In the genomic region with DNA sequence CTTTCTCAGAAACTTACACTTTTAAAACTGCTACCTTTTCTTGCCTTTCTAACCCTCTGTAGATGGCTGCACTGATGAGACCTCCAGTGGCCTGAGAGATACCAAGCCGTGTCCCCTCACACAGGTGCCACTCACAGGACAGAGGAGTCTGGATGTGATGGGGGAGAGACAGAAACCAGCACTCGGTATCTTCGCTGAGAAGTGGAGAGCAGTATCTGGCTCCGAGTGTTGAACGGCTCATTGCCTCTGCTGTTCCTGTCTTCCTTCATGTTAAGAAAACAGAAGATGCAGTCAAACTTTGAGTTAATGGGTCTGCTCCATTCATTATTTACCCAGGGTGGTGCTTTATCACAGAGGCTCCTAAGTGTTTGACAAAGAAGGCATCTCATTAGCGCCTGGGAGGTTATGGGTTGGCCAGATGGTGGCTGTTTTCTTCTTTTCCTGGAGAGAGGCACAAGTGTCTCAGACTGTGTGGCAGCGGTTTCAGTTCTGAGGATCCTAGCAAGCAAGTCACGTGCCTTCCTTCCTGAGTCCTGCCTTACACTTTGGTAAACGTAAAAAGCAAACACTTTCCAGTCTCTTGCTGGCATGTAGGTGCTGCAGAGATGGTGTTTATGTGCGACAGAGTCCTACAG, we compare ENCODE assay signal across 17 mouse cellular contexts.
DNase-seq lines count a peak whose midpoint lies in the region; ATAC-seq and TF ChIP-seq lines count a peak whose summit lies in the region.
"Had no signal": no experiment of that assay in that cellular context is flagged by ENCODE, and none has a peak within 500 bp of the region (broad histone marks: within the 10 kb centered on the region; RNA-seq: fewer than 3 reads in every experiment).

No protein-coding gene starts in this region.

- no peaks in the 10 kb centered on the region for H3K36me3 ChIP-seq in kidney, embryonic 16.5 days (ENCODE audit: insufficient read depth, low read length)
- H3K36me3 ChIP-seq in forebrain, embryonic 12.5 days (replicated peaks): no peaks in the 10 kb centered on the region
- H3K36me3 ChIP-seq in neural tube, embryonic 12.5 days: no peaks in the 10 kb centered on the region
- H3K36me3 ChIP-seq: hindbrain, embryonic 10.5 days; liver, embryonic 15.5 days; midbrain, embryonic 10.5 days; stomach, embryonic 15.5 days had no signal

- H3K9me3 ChIP-seq in kidney, embryonic 16.5 days (ENCODE audit: low read length): no peaks in the 10 kb centered on the region
- no peaks in the 10 kb centered on the region for H3K9me3 ChIP-seq in forebrain, embryonic 12.5 days
- no peaks in the 10 kb centered on the region for H3K9me3 ChIP-seq in neural tube, embryonic 12.5 days
- H3K9me3 ChIP-seq: hindbrain, embryonic 10.5 days; liver, embryonic 15.5 days; midbrain, embryonic 10.5 days; stomach, embryonic 15.5 days had no signal

- no peak for TF ChIP-seq POLR2A in brain, embryonic 14.5 days (IDR thresholded peaks at IDR 0.05; ENCODE audit: borderline replicate concordance, extremely low read depth, insufficient read depth, insufficient read length, poor library complexity, severe bottlenecking)

- ATAC-seq in kidney, embryonic 16.5 days (ENCODE audit: low FRiP score, low TSS enrichment): peak; percentile 49; the same call in 1 of the 2 replicates
- peak; percentile 78; the same call in 1 of the 2 replicates for ATAC-seq in forebrain, embryonic 12.5 days (ENCODE audit: low FRiP score)
- peak; percentile 58; the same call in 1 of the 2 replicates for ATAC-seq in neural tube, embryonic 12.5 days (ENCODE audit: low FRiP score, low read depth)
- ATAC-seq: inflammation-experienced regulatory T-cells, adult 6 months had no signal

- H3K4me3 ChIP-seq in kidney, embryonic 16.5 days (ENCODE audit: low read length): no peak overlapping the region
- no peak overlapping the region for H3K4me3 ChIP-seq in forebrain, embryonic 12.5 days (replicated peaks)
- H3K4me3 ChIP-seq in neural tube, embryonic 12.5 days: no peak overlapping the region
- H3K4me3 ChIP-seq: hindbrain, embryonic 10.5 days; liver, embryonic 15.5 days; midbrain, embryonic 10.5 days; stomach, embryonic 15.5 days had no signal

- no peaks in the 10 kb centered on the region for H3K27me3 ChIP-seq in kidney, embryonic 16.5 days (ENCODE audit: insufficient read depth, low read length)
- no peaks in the 10 kb centered on the region for H3K27me3 ChIP-seq in forebrain, embryonic 12.5 days
- no peaks in the 10 kb centered on the region for H3K27me3 ChIP-seq in neural tube, embryonic 12.5 days (replicated peaks)
- H3K27me3 ChIP-seq: liver, embryonic 15.5 days; stomach, embryonic 15.5 days had no signal

- no peak overlapping the region for H3K27ac ChIP-seq in kidney, embryonic 16.5 days (ENCODE audit: low read length)
- no peak overlapping the region; the same call in 1 of the 2 replicates for H3K27ac ChIP-seq in forebrain, embryonic 12.5 days
- H3K27ac ChIP-seq in neural tube, embryonic 12.5 days: no peak overlapping the region
- H3K27ac ChIP-seq: hindbrain, embryonic 10.5 days; liver, embryonic 15.5 days; midbrain, embryonic 10.5 days; stomach, embryonic 15.5 days had no signal

- DNase-seq in kidney, adult 9 months: no peak
- peak; percentile 85 for DNase-seq in brain, embryonic 14.5 days (ENCODE audit: low read depth)
- no peak for DNase-seq in adipocyte (ENCODE audit: low spot score)
- DNase-seq in adrenal gland, postnatal 25 days: no peak
- DNase-seq: cerebellum, adult 11-12 months; cerebellum, postnatal 36 days; heart, adult 18-20 months; kidney, postnatal 25 days; spleen, adult 18-20 months had no signal

- no peak overlapping the region for H3K9ac ChIP-seq in kidney, embryonic 16.5 days (replicated peaks; ENCODE audit: low read length)
- no peak overlapping the region for H3K9ac ChIP-seq in forebrain, embryonic 12.5 days
- H3K9ac ChIP-seq in neural tube, embryonic 12.5 days: no peak overlapping the region
- H3K9ac ChIP-seq: liver, embryonic 15.5 days; stomach, embryonic 15.5 days had no signal

- H3K4me2 ChIP-seq in kidney, embryonic 16.5 days (replicated peaks; ENCODE audit: low read depth, low read length): no peak overlapping the region
- H3K4me2 ChIP-seq in forebrain, embryonic 12.5 days: no peak overlapping the region
- H3K4me2 ChIP-seq in neural tube, embryonic 12.5 days (replicated peaks): no peak overlapping the region
- H3K4me2 ChIP-seq: liver, embryonic 15.5 days; stomach, embryonic 15.5 days had no signal

- H3K4me1 ChIP-seq in kidney, embryonic 16.5 days (ENCODE audit: insufficient read depth, low read length): no peaks in the 10 kb centered on the region
- H3K4me1 ChIP-seq in forebrain, embryonic 12.5 days: peaks cover 10% of the 10 kb centered on the region; the same call in 1 of the 2 replicates
- no peaks in the 10 kb centered on the region for H3K4me1 ChIP-seq in neural tube, embryonic 12.5 days
- H3K4me1 ChIP-seq: hindbrain, embryonic 10.5 days; liver, embryonic 15.5 days; midbrain, embryonic 10.5 days; stomach, embryonic 15.5 days had no signal

- TF ChIP-seq CTCF in brain, embryonic 14.5 days (IDR thresholded peaks at IDR 0.05; ENCODE audit: borderline replicate concordance, extremely low read depth, insufficient read depth, insufficient read length): no peak

- WGBS in kidney, embryonic 16.5 days: 27% methylated on average over 10 of the region's 10 CpGs
- 48% methylated on average over 10 of the region's 10 CpGs for WGBS in forebrain, embryonic 12.5 days
- 43% methylated on average over 10 of the region's 10 CpGs for whole genome bisulfite sequencing in neural tube, embryonic 12.5 days
